Mouse (Mus musculus) stomach, embryonic 14.5 days (tissue): ENCODE measurements around the gene Sh3gl2. TPM values are rescaled to one million over a fixed set of nuclear protein-coding genes. Genes with fewer than 3 reads are reported as not detected.

Experiments
- ATAC-seq: fragments of 200-750 bp; cut with Nextera tagmentation; 2 replicates; pipeline ENCODE4 v1.8.0; 2017; ENCODE audit warnings: low read depth, moderate TSS enrichment; ENCODE audit not compliant: insufficient number of reproducible peaks, insufficient read depth, low FRiP score
- H3K27ac ChIP-seq: fragments of 300-500 bp; sonication (generic); 2 replicates; pipeline ENCODE4 v1.5.1; 2014; ENCODE audit warnings: mild to moderate bottlenecking, low read length, moderate library complexity, mixed read lengths
- H3K27me3 ChIP-seq: fragments of 300-500 bp; sonication (generic); 2 replicates; pipeline ENCODE4 v1.6.1; 2014; ENCODE audit warnings: low read length, control low read depth, mixed read lengths; ENCODE audit not compliant: control insufficient read depth, insufficient read depth
- H3K36me3 ChIP-seq: fragments of 300-500 bp; sonication (generic); 2 replicates; pipeline ENCODE4 v1.6.1; 2014; ENCODE audit warnings: mild to moderate bottlenecking, control low read depth, low read length, moderate library complexity, mixed read lengths; ENCODE audit not compliant: control insufficient read depth, insufficient read depth
- H3K4me1 ChIP-seq: fragments of 300-500 bp; sonication (generic); 2 replicates; pipeline ENCODE4 v1.6.1; 2014; ENCODE audit warnings: low read length, control low read depth, mixed read lengths; ENCODE audit not compliant: control insufficient read depth, insufficient read depth
- H3K4me2 ChIP-seq: fragments of 300-500 bp; sonication (generic); replicated peaks from 2 replicates; pipeline ENCODE4 v1.6.1; 2014; ENCODE audit warnings: low read depth, low read length, control low read depth
- H3K4me3 ChIP-seq: fragments of 300-500 bp; sonication (generic); 2 replicates; pipeline ENCODE4 v1.5.1; 2014; ENCODE audit warnings: low read depth, low read length, control low read depth
- H3K9ac ChIP-seq: fragments of 300-500 bp; sonication (generic); replicated peaks from 2 replicates; pipeline ENCODE4 v1.6.1; 2014; ENCODE audit warnings: low read depth, mild to moderate bottlenecking, control low read depth, low read length, moderate library complexity, mixed read lengths
- H3K9me3 ChIP-seq: fragments of 300-500 bp; sonication (generic); 2 replicates; pipeline ENCODE4 v1.6.1; 2016; ENCODE audit warnings: low read depth, low read length, control low read depth; ENCODE audit not compliant: control insufficient read depth
- WGBS: fragments of 180-500 bp; shearing (Covaris S2); extraction: QIAGEN DNeasy Blood & Tissue Kit; methylation state at CpG from one replicate; pipeline ENCODE4 v1.1.7; 2014; 5-methylcytosine and 5-hydroxymethylcytosine counted together
- polyA plus RNA-seq: library from polyadenylated mRNA; unstranded; fragments of >200 nt; fragmentation: Nextera tagmentation; extraction: Ambion mirVana; gene quantifications from 2 replicates; pipeline ENCODE4 v1.2.1, GENCODE M21; 2014

Gene Sh3gl2
- polyA plus RNA-seq, 1 experiment from 2014 or later: 11.2 TPM

- no peaks in the 10 kb centered on the region for H3K27me3 ChIP-seq
- 54% methylated on average over 7 of the region's 7 CpGs for WGBS
- no peaks in the 10 kb centered on the region for H3K9me3 ChIP-seq
- no peaks in the 10 kb centered on the region for H3K4me1 ChIP-seq
- H3K4me3 ChIP-seq: no peak overlapping the region
- H3K27ac ChIP-seq: no peak overlapping the region
- H3K9ac ChIP-seq: no peak overlapping the region
- no peak overlapping the region for H3K4me2 ChIP-seq
- no peak for ATAC-seq
- H3K36me3 ChIP-seq: no peaks in the 10 kb centered on the region
Measured at GRCm38 (mm10) chr4:85305912-85306573, 101.1 kb downstream of the Sh3gl2 start.

- no peak overlapping the region for H3K27ac ChIP-seq
- no peak overlapping the region for H3K9ac ChIP-seq
- no peaks in the 10 kb centered on the region for H3K27me3 ChIP-seq
- no peaks in the 10 kb centered on the region for H3K4me1 ChIP-seq
- H3K4me2 ChIP-seq: no peak overlapping the region
- no peaks in the 10 kb centered on the region for H3K9me3 ChIP-seq
- no peaks in the 10 kb centered on the region for H3K36me3 ChIP-seq
- WGBS: 67% methylated on average over 3 of the region's 3 CpGs
- H3K4me3 ChIP-seq: no peak overlapping the region
- no peak for ATAC-seq
Measured at GRCm38 (mm10) chr4:85319092-85319491, 114.2 kb downstream of the Sh3gl2 start.

- no peak overlapping the region for H3K27ac ChIP-seq
- no peaks in the 10 kb centered on the region for H3K4me1 ChIP-seq
- no peak overlapping the region for H3K9ac ChIP-seq
- no peak overlapping the region for H3K4me3 ChIP-seq
- no peaks in the 10 kb centered on the region for H3K27me3 ChIP-seq
- no peaks in the 10 kb centered on the region for H3K36me3 ChIP-seq
- 76% methylated on average over 6 of the region's 6 CpGs for WGBS
- no peaks in the 10 kb centered on the region for H3K9me3 ChIP-seq
- no peak overlapping the region for H3K4me2 ChIP-seq
- ATAC-seq: no peak
Measured at GRCm38 (mm10) chr4:85325454-85325853, 120.5 kb downstream of the Sh3gl2 start.

- Histone ChIP-seq H3K9me3 (no peaks in the 10 kb centered on the region), H3K4me3 (no peak overlapping the region), H3K27me3 (no peaks in the 10 kb centered on the region), H3K4me2 (no peak overlapping the region), H3K36me3 (no peaks in the 10 kb centered on the region), H3K27ac (no peak overlapping the region), H3K9ac (no peak overlapping the region), H3K4me1 (no peaks in the 10 kb centered on the region)
- ATAC-seq: no peak
- 76% methylated on average over 1 of the region's 1 CpGs for WGBS
Measured at GRCm38 (mm10) chr4:85326052-85326451, 121.1 kb downstream of the Sh3gl2 start.

- WGBS: 71% methylated on average over 4 of the region's 4 CpGs
Measured at GRCm38 (mm10) chr4:85334688-85335200, 129.8 kb downstream of the Sh3gl2 start.

GRCm38 (mm10) chr4:85336356-85336755 is 131.4 kb downstream of the Sh3gl2 start:
- ATAC-seq: no peak
- H3K4me3 ChIP-seq: no peak overlapping the region
- no peak overlapping the region for H3K4me2 ChIP-seq

More at GRCm38 (mm10) chr4:85334688-85335200, 129.8 kb downstream of the Sh3gl2 start:
- Histone ChIP-seq H3K4me1 (no peaks in the 10 kb centered on the region), H3K4me2 (no peak overlapping the region), H3K27me3 (no peaks in the 10 kb centered on the region), H3K9ac (no peak overlapping the region), H3K36me3 (no peaks in the 10 kb centered on the region), H3K27ac (no peak overlapping the region), H3K4me3 (no peak overlapping the region), H3K9me3 (no peaks in the 10 kb centered on the region)
- no peak for ATAC-seq

GRCm38 (mm10) chr4:85339126-85339525 is 134.2 kb downstream of the Sh3gl2 start:
- H3K4me3 ChIP-seq: no peak overlapping the region
- no peak for ATAC-seq
- H3K9ac ChIP-seq: no peak overlapping the region
- H3K9me3 ChIP-seq: no peaks in the 10 kb centered on the region
- H3K36me3 ChIP-seq: no peaks in the 10 kb centered on the region
- WGBS: 86% methylated on average over 5 of the region's 5 CpGs
- no peaks in the 10 kb centered on the region for H3K4me1 ChIP-seq
- H3K27me3 ChIP-seq: no peaks in the 10 kb centered on the region
- H3K27ac ChIP-seq: no peak overlapping the region
- H3K4me2 ChIP-seq: no peak overlapping the region

More at GRCm38 (mm10) chr4:85336356-85336755, 131.4 kb downstream of the Sh3gl2 start:
- Histone ChIP-seq H3K36me3 (no peaks in the 10 kb centered on the region), H3K9me3 (no peaks in the 10 kb centered on the region), H3K9ac (no peak overlapping the region), H3K27me3 (no peaks in the 10 kb centered on the region), H3K27ac (no peak overlapping the region), H3K4me1 (no peaks in the 10 kb centered on the region)

- Histone ChIP-seq H3K4me2 (no peak overlapping the region), H3K36me3 (no peaks in the 10 kb centered on the region), H3K27ac (no peak overlapping the region), H3K4me3 (no peak overlapping the region), H3K4me1 (no peaks in the 10 kb centered on the region), H3K9ac (no peak overlapping the region), H3K27me3 (no peaks in the 10 kb centered on the region), H3K9me3 (no peaks in the 10 kb centered on the region)
- WGBS: 73% methylated on average over 6 of the region's 6 CpGs
- ATAC-seq: no peak
Measured at GRCm38 (mm10) chr4:85340686-85341085, 135.8 kb downstream of the Sh3gl2 start.

GRCm38 (mm10) chr4:85345911-85346310 is 141.0 kb downstream of the Sh3gl2 start:
- no peaks in the 10 kb centered on the region for H3K27me3 ChIP-seq
- no peak overlapping the region for H3K4me3 ChIP-seq
- no peaks in the 10 kb centered on the region for H3K36me3 ChIP-seq
- WGBS: 87% methylated on average over 6 of the region's 6 CpGs
- H3K9me3 ChIP-seq: no peaks in the 10 kb centered on the region
- H3K27ac ChIP-seq: no peak overlapping the region
- no peak for ATAC-seq
- H3K9ac ChIP-seq: no peak overlapping the region
- no peaks in the 10 kb centered on the region for H3K4me1 ChIP-seq
- no peak overlapping the region for H3K4me2 ChIP-seq
